Mouse (Mus musculus): ENCODE measurements around the gene Setd1a.
"Not testable (repeated sequence)": the region's sequence is repeated elsewhere in the genome, so short reads cannot be mapped to it uniquely, and the experiment has no call there.

Gene Setd1a

DNA sequence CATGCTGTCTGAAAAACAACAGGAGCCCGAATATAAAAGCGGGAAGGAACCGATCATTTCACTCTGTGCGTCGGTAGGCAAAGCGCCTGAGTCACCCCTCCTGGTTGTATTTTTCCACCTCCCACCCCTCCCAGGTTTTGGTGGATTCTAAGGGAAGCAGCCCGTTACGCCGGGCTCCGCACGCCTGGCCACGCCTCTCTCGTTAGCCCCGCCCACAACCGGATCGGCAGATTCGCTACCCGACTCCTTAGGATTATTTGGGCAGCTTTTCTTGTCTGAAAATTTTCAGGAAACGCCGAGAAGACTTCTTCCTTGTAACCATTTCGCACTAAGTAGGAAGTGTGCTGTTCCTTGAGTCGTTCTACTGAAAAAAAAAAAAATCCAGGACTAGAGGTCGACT lies at the start of gene Setd1a:
Setd1a (plus strand) TSS at position 245 of the 400 bp plus-strand sequence.
- DNase-seq (ENCODE audit: low spot score in 2 of 2), result peak; percentile 78 to 81

DNA sequence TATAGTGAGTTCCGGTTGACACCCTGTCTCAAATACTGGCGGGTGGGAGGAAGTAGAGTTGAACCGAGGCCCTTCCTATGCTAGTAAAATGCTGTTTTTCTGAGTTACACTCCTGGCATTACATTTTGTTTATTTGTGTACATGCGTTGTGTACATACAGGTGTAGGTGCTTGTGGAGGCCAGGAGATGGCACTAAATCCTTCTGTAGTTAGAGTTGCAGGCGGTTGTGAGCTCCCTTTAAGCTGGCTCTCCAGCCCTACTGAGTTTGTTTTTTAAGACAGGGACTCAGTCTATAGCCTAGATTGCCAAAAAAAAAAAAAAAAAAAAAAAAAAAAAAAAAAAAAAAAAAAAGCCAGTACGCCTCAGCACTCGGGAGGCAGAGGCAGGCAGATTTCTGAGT lies 48.6 kb upstream of the Setd1a start:
- DNase-seq (ENCODE audit: low spot score in 2 of 2), result no peak

DNA sequence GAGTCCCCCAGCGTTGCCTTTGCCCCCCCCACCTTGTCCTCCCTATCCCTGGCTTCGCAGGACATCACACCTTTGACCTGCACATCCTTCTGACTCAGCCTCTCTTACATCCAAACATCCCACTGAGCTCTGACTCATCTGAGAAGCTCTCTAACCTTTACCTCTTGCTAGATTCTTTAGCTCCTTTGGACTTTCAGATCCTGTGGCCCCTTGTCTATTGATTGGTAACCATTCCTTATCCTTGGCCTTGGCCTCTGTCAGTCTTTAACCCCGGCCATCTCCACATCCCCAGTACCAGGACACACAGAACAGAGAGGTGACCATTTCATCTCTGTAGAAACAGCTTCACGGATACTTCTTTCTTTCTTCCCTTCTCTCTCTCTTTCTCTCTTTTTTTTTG lies 46.3 kb upstream of the Setd1a start:
- no peak for DNase-seq (ENCODE audit: low spot score in 2 of 2)

DNA sequence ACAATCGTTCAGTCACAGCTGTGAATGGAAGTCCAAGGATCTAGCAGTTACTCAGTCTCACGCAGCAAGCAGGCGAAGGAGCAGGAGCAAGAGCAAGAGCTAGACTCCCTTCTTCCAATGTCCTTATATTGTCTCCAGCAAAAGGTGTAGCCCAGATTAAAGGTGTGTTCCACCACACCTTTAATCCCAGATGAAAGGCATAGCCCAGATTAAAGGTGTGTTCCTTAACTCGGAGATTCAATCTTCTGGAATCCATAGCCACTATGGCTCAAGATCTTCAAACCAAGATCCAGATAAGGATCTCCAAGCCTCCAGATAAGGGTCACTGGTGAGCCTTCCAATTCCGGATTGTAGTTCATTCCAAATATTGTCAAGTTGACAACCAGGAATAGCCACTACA lies 44.4 kb upstream of the Setd1a start, which contains the start of gene Ctf2:
Ctf2 (minus strand) TSS at position 101 of the 400 bp plus-strand sequence.
- not testable (repeated sequence) for DNase-seq (ENCODE audit: low spot score in 2 of 2)

DNA sequence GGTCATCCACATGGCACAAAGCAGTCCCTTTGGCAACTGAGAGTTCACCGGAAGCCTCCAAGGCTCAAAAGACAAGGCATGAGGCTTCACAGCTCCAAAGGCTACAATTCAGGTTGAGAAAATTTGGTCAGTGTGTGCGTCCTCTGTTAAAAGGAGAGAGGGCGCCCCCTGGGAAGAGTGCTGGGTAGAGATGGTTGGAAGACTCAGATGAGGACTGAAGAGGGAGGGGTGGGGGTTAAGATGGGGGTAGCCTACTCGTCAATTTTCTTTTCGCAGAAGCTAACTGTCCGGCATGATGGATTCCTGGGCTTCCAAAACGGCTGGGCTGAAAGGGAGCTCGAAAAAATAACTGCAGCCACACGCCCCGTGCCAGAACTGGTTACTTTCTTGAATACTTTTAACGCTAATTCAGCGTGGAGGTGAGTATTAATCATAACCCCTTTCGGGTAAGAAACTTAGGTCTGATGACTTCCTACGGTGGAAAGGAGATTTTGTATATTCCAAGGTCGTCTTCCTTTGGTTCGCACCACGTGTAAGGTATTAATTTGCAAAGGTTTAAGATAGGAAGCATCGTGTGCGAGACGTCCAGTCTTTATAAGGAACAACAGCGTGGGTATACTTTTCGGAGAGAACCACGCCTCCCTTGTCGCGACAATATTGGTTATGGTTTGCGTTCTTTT lies 32.0 kb upstream of the Setd1a start, which contains the start of gene Fbxl19:
Fbxl19 (plus strand) TSS at position 178 of the 680 bp plus-strand sequence.
- DNase-seq (ENCODE audit: low spot score in 2 of 2), result peak; percentile 61 to 71

DNA sequence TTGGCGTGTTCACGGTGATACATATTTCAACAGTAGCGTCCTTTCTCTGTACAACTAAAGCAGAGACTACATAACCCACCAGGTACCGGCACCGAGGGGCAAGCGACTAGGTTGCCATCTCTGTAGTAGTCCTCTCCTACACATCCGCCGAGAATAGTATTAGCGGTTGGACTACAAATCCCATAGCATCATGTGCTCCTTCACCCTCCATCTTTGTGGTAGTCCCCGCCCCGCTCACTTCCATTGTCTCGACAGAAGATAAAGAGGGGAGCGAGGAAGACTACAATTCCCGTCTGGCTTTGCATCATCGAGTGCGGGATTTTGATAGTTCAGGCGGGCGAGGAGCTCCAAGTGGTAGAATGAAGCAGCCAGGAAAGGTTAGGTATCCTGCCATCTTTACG lies 31.2 kb upstream of the Setd1a start:
- peak; percentile 76 to 87 for DNase-seq (ENCODE audit: low spot score in 2 of 2)

DNA sequence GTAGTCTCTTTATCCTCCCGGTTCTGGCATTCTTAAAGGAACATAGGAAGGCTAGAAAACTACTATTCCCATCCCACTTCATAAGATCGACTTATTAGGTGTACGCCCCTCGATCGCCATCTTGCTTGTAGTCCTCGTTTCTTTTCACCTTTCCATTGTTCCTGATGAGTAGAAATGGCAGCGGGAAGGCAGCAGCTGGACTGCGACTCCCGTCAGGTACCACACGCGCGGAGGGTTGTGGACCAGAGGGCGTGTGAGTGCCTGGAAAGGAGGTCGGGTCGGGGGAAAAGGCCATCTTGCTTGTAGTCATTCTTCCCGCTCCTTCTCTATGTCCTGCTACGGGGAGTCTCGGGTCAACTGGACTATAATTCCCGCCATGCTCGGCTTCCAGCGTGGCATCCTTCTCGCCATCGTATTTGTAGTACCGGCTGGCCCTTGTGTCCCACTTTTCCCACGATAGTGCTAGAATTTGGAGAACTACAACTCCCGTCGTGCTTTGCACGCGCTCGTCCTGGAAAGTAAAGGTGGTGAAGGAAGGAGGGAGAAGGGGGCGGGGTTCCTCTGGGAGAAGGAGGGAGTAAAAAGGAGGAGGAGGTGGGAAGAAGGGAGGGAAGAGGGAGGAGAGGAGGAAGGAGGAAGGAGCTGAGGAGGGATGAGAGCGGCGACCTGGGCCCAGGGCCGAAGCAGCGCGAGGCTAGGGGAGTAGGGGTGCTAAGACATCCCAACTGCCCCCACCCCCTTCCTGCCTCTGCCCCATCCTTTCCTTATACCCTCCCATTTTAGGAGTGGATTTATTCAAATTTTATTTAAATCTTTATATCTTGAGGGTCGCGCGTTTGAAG lies 30.6 kb upstream of the Setd1a start:
- peak; percentile 89 to 94 for DNase-seq (ENCODE audit: low spot score in 2 of 2)

DNA sequence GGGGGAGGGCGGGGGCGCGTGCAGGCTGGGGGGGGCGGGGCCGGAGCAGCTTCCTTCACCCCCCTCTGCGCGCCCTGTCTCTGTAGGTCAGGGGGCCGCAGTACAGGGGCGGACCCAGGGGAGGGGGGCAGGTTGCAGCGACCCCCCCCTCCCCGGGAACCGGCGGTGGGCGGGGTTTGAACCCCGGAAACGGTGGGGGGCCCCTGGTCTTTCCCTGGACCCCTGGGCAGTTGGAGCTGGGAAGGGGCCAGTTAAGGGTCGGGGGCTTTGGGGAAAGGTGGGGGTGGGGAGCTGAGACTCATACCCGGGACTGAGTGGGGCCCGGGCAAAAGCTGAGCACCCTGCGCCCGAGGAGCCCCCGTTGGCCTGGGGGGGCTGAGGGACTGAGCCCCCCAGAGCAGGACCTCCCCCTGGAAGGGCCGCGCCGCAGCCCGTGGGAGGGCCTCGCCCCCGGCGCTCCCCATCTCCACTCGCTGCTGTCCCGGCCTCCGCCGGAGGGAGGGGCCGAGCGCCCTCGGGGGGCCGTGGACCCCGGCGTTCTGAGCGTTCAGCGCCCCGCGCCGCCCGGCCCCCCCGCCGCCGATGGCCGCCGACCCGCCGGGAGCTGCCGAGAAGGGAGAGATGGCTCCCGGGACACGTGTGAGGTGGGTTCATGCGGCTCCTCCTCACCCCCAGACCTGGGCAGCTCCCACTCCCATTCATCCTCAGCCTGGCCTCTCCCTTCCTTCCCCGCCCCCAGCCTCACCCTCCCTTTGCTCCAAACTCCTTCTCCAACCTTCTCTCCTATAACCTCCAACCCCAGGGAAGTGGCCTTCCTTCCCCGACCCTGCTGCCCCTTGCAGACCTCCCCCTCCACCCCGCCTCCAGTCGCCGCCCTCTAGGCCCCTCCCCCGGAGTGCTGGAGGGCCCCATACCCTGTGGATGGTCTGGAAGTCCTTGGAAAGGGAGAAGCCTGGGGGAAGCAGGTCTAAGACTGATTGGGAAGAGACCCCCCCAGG lies 29.7 kb upstream of the Setd1a start:
- DNase-seq (ENCODE audit: low spot score in 2 of 2), result no peak

DNA sequence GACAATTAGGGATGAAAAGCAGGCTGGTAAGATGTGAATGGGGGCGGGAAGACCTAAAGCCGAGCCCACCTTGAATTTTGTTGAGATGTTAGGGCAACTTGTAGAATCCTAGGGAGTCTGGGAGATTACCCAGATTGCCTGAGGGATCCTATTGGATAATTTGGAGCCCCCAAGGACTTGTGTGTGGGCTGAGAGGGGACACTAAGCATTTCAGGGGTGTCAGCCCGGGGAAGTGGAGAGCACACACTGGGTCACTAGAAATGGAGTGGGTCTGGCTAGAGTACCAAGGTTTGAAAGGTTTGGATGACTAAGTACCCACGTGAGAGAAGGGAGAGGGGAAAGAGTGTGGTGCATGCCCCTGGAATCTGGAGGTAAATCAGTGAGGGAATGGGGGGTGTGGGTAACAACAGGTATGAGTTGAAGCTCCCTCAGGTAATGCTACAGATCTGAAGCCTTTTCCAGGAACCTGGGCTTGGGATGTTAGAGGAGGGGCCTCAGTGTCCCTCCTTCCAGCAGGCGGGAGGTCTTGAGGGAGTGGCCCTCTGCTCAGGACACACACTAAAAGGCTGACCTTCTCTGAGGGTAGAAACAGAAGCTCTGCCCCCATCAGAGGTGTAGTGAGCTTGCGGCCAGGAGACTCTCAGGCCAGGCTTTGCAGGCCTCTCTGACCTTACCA lies 28.8 kb upstream of the Setd1a start:
- no peak for DNase-seq (ENCODE audit: low spot score in 2 of 2)

DNA sequence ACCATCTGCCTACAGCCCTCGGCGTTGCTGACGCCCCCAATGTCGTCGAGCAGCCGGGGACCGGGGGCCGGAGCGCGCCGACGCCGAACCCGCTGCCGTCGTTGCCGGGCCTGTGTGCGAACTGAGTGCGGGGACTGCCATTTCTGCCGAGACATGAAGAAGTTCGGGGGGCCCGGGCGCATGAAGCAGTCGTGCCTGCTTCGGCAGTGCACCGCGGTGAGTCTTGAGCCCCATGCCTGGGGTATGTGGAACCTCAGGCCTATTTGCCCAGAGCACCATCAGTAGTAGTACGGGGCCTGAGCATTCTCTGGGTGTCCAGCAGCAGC lies 28.3 kb upstream of the Setd1a start:
- no peak for DNase-seq (ENCODE audit: low spot score in 2 of 2)

DNA sequence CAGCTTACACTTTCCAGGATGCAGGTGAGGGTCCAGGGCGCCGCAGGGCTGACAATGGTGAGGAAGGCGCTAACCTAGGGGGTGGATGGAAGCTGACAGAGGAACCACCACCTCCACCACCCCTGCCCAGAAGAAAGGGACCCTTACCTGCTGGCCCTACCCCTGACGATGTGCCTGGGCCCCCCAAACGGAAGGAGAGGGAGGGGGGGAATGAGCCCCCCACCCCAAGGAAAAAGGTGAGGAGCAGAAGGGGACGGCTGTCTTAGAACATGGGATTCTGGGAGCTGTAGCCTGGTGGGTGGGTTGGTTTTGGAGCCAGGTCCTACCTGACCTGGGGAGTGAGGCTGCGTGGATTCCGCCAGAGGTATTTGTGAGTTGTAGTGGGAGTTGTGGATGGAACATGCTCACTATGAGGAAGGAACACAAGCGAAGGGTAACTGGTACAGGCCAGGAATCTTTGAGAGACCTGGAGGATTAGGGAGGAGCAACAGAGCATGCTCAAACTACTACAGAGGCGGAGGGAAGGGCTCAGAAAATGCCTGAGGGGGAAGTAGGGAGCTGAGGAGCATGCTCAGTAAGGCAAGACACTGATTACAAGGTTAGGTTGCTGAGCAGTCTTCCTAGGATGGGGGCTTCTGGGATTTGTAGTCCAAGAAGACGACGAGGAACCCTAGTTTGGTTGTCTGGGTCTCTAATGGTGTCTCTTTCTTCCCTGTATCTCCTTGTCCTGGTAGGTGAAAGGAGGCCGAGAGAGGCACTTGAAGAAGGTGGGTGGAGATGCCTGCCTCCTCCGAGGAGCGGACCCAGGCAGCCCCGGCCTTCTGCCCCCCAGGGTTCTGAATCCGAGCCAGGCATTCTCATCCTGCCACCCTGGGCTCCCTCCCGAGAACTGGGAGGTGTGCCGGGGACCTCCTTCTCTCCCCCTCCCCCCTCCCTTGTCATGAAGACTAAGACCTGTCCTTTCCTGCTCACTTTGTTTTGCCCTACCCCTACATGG lies 26.0 kb upstream of the Setd1a start:
- DNase-seq (ENCODE audit: low spot score in 2 of 2), result no peak

DNA sequence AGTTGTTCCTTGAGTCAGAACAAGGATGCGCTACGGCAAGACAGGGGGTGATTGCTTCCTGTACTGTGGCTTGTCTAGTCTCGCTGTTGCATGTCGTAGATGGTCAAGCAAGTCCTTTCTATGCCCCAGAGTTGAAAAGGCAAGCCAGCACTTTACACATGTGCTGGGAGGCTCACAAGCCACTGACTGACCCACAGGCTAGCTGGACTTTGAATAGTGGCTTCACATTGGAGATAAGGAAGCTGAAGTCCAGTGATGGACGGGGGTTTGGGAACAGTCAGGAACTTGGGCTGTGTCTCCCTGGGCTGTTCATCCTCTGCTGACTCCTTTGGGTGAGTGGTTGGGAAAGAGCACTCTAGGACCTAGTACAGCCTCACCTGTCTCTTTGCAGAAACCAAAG lies 24.9 kb upstream of the Setd1a start:
- DNase-seq (ENCODE audit: low spot score in 2 of 2), result no peak

DNA sequence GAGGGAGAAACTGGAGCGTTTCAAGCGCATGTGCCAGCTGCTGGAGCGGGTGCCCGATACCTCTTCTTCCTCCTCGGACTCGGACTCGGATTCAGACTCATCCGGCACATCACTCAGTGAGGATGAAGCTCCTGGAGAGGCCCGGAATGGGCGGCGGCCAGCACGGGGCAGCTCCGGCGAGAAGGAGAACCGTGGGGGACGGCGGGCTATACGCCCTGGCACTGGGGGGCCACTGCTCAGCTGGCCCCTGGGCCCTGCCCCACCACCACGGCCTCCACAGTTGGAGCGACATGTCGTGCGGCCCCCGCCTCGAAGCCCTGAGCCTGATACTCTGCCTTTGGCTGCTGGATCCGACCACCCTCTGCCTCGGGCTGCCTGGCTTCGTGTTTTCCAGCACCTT lies 24.4 kb upstream of the Setd1a start:
- no peak for DNase-seq (ENCODE audit: low spot score in 2 of 2)

DNA sequence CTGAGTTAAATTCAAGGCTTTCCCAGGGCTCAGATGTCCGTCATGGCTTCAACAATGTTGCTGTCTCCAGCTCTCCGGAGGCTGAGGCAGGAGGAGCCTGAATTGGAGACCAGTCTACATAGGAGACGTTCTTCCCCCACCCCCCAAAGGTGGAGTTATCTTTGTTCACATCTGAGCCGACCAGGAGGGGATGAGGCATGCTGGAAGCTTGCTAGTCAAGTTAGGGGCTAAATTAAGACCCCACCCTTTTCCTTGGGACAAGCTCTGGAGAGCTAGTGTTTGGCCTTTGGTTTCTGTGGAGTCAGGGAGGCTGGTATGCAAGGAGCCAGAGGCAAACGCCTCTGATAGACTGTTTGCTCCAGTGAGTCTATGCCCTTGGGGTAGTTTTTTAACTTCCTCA lies 23.3 kb upstream of the Setd1a start:
- DNase-seq (ENCODE audit: low spot score in 2 of 2), result no peak

DNA sequence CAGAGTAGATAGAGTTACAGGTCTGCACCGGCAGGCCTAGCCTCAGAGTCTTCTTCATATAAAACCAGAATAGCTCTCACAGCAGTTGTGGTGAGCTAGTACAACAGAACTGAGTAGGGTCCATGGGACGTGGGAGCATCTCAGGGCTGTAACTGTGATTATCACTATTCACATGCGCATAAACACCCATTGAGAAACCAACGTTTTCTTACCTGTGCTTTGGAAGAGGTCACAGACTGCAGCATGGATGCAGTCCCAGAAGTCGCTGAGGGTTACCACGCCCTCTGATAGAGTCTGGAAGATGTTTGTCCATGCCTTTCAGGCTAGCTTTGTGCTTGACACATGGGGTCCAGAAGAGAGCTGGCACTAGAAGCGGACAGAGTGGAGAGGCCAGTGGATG lies 22.7 kb upstream of the Setd1a start:
- no peak for DNase-seq (ENCODE audit: low spot score in 2 of 2)

DNA sequence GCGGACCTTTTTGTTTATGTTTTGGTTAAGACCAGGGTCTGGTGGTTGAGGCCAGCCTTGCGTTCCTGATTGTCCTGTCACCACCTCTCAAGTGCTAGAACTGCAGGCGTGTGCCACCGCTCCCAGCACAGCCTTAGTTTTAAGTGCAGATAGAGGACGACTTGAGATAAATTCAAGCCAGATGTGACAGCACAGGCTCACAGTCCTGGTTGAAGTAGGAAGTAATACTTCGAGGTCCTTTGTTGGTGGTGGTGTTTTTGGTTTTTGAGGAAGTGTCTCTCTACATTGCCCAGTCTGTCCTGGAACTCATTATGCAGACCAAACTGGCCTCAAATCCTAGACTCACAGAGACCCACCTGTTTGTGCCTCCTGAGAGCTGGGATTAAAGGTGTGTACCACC lies 16.8 kb upstream of the Setd1a start:
- DNase-seq (ENCODE audit: low spot score in 2 of 2), result no peak

DNA sequence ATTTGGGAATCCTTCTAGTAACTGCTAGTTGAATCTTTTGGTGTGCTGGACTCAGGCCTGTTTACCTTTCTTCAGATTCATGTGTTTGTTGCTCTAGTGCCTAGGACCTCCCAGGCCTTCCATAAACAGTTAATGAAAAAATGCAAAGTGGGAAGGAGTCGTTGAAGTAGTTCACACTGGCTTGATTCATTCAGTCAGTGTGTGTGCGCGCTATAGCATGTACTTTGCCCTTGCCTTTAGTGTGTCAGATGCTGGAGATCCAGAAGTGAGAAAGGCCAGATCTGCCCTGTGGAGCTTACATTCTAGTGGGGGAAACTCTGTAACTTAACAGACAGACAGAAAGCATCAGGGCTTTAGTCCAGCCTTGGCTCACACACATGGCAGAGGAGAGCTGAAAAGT lies 16.0 kb upstream of the Setd1a start:
- DNase-seq (ENCODE audit: low spot score in 2 of 2), result no peak

DNA sequence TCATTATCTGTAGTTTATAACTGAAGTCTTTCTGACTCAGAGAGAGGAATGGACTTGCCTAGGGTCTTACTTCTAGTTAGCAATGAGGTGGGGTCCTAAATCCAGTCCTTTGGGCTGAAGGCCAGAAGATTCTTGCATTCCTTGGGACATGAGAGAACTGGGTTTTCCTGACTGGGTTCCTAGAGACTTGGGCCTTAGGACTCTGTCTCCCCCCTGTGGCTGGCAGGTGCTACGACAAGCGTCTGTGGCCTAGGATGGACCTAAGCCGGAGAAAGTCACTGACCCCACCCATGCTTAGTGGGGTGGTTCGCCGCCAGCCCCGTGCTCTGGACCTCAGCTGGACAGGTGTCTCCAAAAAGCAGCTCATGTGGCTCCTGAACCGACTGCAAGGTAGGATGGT lies 15.4 kb upstream of the Setd1a start:
- peak in 1 of 2 experiments; percentile 51 for DNase-seq (ENCODE audit: low spot score in 2 of 2)

DNA sequence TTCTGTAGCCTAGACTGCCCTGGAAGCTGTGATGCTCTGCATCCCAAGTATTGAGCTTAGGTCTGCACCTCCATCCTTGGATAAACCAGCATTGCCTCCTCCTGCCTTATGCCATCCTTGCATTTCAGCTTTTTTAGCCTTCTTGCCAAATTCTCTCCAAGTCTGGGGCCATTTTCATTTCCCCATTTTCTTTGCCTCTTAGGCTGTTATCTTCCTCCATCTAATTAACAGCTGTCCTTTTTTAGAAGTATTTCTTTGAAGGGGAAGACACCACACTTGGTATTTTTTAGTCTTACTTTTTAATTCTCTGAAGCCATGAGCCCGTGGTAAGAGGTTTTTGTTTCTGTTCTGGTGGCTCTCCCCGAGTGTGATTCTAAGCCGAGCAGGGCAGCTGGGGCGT lies 12.8 kb upstream of the Setd1a start:
- no peak for DNase-seq (ENCODE audit: low spot score in 2 of 2)

DNA sequence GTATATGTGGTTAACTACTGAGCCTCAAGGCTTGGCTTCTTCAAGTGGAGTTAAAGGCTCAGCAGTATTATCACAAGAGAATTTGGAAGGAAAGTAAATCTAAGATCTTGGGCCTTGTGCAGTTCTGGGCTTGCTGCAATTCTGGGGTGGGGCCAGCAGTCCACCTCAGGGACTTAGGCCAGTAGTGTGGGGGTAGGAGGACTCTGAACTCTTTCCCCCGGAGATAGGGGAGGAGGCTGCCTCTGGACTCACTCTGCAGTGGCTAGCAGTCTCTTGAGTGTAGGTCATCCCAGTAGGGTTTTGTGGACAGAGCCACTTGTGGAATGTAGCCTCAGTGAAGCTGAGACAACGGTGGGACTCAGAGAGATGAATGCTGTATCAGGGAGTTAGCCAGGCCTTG lies 10.7 kb upstream of the Setd1a start:
- no peak for DNase-seq (ENCODE audit: low spot score in 2 of 2)
